Mouse (Mus musculus): ENCODE results near the gene Reps2. TPM values are rescaled to one million over a fixed set of nuclear protein-coding genes. Genes with fewer than 3 reads are reported as not detected.

The Reps2 gene
- polyA plus RNA-seq, 1 experiment from 2014 or later, result 0.80 TPM

DNA sequence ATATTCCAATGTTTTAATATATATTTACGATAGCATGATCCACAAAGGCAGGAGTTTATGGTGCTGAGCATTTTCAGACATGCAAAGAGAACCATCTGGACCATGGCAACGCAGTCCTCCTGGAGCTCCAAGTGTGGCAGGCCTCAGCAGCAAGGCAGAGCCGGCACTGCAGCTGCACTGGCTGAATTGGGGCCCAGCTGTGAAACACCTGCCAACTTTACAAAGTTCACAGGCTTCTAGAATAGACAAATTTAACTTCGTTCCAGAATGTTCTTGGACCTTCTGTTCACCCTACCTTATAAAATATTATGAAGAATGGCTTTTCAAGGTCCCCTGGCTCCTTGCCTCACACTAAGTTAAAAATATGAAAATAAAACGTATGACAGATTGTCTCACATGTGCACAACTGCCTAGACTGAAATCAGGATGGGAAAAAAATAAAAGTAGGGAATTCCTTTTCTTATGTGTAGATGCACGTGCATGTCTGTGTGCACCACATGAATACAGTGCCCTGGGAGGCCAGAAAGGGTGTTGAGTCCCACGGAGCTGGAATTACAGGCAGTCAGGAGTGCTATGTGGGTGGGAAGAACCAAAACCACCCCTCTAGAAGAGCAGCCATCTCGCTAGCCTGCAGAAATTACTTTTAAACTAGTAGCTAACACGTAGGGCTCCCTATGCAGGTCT, 121.5 kb downstream of the Reps2 start:
- H3K4me3 ChIP-seq (ENCODE audit: low read length), result no peak overlapping the region
- H3K9me3 ChIP-seq (ENCODE audit: control insufficient read depth, low read length), result no peaks in the 10 kb centered on the region
- H3K4me2 ChIP-seq (ENCODE audit: low read depth, low read length), result no peak overlapping the region
- peaks cover 9% of the 10 kb centered on the region for H3K27me3 ChIP-seq (ENCODE audit: control insufficient read depth, insufficient read depth, low read depth, low read length)
- no peaks in the 10 kb centered on the region for H3K36me3 ChIP-seq (ENCODE audit: control insufficient read depth, insufficient read depth, low read length)
- no peak for ATAC-seq (ENCODE audit: low read depth)
- no peak overlapping the region for H3K27ac ChIP-seq (ENCODE audit: low read length)
- WGBS, result 48% methylated on average over 9 of the region's 9 CpGs
- no peak overlapping the region for H3K9ac ChIP-seq (ENCODE audit: low read length)
- H3K4me1 ChIP-seq (replicated peaks; ENCODE audit: control insufficient read depth, insufficient read depth, low read length), result no peaks in the 10 kb centered on the region

DNA sequence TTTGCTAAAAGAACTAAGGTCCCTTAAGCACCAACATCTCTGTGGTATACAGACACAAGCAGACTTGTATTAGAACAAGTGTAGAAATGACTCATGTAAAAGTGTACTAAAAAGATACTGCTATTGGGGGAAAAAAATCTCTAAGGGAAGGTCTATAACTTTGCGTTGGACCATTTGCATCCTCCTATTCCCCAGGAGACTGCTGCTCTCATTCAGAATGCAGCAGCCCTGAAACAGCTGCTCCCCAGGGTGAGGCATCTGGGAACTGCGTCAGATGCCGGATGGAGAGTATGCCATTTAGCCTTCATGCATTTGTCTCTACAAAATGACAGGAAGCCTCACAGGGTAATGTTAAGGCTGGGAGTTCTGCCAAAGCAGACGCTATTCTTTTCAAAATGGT, 122.3 kb downstream of the Reps2 start:
- no peaks in the 10 kb centered on the region for H3K9me3 ChIP-seq (ENCODE audit: control insufficient read depth, low read length)
- peak; percentile 68 for ATAC-seq (ENCODE audit: low read depth)
- peaks cover 9% of the 10 kb centered on the region for H3K27me3 ChIP-seq (ENCODE audit: control insufficient read depth, insufficient read depth, low read depth, low read length)
- H3K9ac ChIP-seq (ENCODE audit: low read length), result no peak overlapping the region
- 35% methylated on average over 4 of the region's 4 CpGs for WGBS
- H3K4me3 ChIP-seq (ENCODE audit: low read length), result no peak overlapping the region
- no peak overlapping the region for H3K4me2 ChIP-seq (ENCODE audit: low read depth, low read length)
- no peak overlapping the region for H3K27ac ChIP-seq (ENCODE audit: low read length)
- H3K36me3 ChIP-seq (ENCODE audit: control insufficient read depth, insufficient read depth, low read length), result no peaks in the 10 kb centered on the region
- H3K4me1 ChIP-seq (replicated peaks; ENCODE audit: control insufficient read depth, insufficient read depth, low read length), result no peaks in the 10 kb centered on the region

DNA sequence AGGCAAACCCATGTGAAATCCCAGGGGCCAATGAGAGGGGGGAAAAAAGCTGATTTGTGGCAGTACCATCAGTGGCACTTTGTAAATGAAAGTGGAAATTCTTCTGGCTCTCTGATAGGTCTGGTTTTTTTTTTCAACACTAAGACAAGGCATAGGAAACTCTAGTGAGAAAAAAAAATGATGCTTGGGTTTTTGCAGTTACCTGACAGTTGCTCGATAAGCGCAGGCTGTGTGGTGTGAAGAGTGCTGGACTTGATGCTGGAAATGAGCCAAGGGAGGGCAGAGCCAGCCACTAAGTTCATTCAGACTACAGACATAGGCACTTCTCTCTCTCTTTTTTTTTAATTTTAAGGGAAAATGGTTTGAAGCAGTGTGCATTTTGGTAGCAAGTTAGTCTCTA, 123.1 kb downstream of the Reps2 start:
- H3K27me3 ChIP-seq (ENCODE audit: control insufficient read depth, insufficient read depth, low read depth, low read length), result peaks cover 5% of the 10 kb centered on the region
- no peak for ATAC-seq (ENCODE audit: low read depth)
- H3K27ac ChIP-seq (ENCODE audit: low read length), result no peak overlapping the region
- H3K4me2 ChIP-seq (ENCODE audit: low read depth, low read length), result no peak overlapping the region
- H3K9ac ChIP-seq (ENCODE audit: low read length), result no peak overlapping the region
- no peaks in the 10 kb centered on the region for H3K4me1 ChIP-seq (replicated peaks; ENCODE audit: control insufficient read depth, insufficient read depth, low read length)
- no peaks in the 10 kb centered on the region for H3K36me3 ChIP-seq (ENCODE audit: control insufficient read depth, insufficient read depth, low read length)
- H3K4me3 ChIP-seq (ENCODE audit: low read length), result no peak overlapping the region
- WGBS, result 36% methylated on average over 2 of the region's 2 CpGs
- no peaks in the 10 kb centered on the region for H3K9me3 ChIP-seq (ENCODE audit: control insufficient read depth, low read length)

DNA sequence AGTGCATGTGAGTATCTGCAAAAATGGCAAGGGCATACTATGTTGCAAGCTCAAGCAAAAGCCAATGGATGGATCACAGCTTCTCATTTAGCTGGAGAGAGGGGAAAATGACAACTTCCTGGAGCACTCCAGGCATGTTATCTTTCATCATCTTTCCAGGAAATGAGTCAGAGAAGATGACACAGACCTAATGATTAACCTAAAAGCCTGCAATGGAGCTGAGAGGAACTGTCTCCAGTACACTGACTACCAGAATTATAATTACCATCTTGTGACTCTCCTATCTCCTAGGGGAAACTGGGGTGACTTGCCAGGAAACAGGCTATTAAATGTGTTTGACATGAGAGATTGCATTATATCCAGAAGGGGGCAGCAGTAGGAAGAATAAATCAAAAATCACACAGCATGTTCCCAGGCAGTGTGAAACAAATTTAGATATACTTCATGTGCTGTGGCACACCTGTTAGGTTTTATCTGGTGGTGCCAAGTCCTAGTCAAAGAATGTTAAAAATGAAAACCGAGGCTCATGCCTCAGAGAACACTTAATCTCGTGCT, 132.9 kb downstream of the Reps2 start:
- H3K4me2 ChIP-seq (ENCODE audit: low read depth, low read length), result no peak overlapping the region
- H3K9ac ChIP-seq (ENCODE audit: low read length), result no peak overlapping the region
- no peak overlapping the region for H3K27ac ChIP-seq (ENCODE audit: low read length)
- H3K27me3 ChIP-seq (ENCODE audit: control insufficient read depth, insufficient read depth, low read depth, low read length), result no peaks in the 10 kb centered on the region
- H3K4me3 ChIP-seq (ENCODE audit: low read length), result no peak overlapping the region
- no peaks in the 10 kb centered on the region for H3K9me3 ChIP-seq (ENCODE audit: control insufficient read depth, low read length)
- 44% methylated on average over 2 of the region's 2 CpGs for WGBS
- H3K4me1 ChIP-seq (replicated peaks; ENCODE audit: control insufficient read depth, insufficient read depth, low read length), result no peaks in the 10 kb centered on the region
- no peak for ATAC-seq (ENCODE audit: low read depth)
- no peaks in the 10 kb centered on the region for H3K36me3 ChIP-seq (ENCODE audit: control insufficient read depth, insufficient read depth, low read length)

DNA sequence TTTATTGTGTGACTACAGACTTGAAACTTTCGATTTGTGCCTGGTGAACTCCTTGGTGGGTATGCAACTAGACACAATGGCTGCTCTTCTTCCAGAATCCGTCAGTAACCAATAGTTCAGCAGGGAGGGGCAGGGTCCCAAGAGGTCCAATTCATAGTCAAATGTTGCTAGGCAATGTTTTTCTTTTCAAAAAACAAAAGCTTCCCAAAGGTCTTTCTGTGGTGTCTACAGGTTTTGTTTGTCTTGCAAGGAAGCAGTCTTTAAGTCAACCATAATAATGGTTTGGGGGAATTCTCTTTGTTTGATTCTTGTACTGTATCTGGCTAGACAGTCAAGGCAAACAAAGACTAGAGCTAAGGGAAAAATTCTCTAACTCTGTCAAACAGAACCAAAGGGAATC, 138.3 kb downstream of the Reps2 start:
- 64% methylated on average over 2 of the region's 2 CpGs for WGBS

DNA sequence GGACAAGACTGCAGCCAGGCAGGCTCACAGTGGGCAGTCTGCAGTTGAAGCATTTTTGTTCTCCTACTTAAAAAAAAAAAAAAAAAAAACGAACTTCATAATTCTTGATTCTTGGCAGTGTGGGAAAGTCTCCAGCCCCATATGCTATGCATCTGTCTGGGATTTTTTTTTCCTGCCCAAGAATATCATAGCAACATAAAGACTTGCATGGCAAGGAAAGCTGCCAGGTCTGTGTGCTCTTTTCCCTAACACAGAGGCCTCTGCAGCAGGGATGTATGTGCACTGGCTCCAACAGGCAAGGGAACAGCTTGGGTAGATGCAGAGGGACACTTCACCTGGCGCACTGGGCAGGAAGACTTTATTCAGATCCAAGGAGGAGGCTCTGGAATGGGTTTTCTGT, 140.0 kb downstream of the Reps2 start:
- Histone ChIP-seq H3K27me3 (ENCODE audit: control insufficient read depth, insufficient read depth, low read depth, low read length) (peaks cover 2% of the 10 kb centered on the region; the same call in 1 of the 2 replicates), H3K9me3 (ENCODE audit: control insufficient read depth, low read length) (no peaks in the 10 kb centered on the region), H3K27ac (ENCODE audit: low read length) (no peak overlapping the region), H3K4me2 (ENCODE audit: low read depth, low read length) (no peak overlapping the region), H3K4me1 (replicated peaks; ENCODE audit: control insufficient read depth, insufficient read depth, low read length) (no peaks in the 10 kb centered on the region), H3K9ac (ENCODE audit: low read length) (no peak overlapping the region), H3K36me3 (ENCODE audit: control insufficient read depth, insufficient read depth, low read length) (no peaks in the 10 kb centered on the region), H3K4me3 (ENCODE audit: low read length) (no peak overlapping the region)
- WGBS, result 55% methylated on average over 2 of the region's 2 CpGs
- no peak for ATAC-seq (ENCODE audit: low read depth)

More for the DNA sequence above, 138.3 kb downstream of the Reps2 start:
- Histone ChIP-seq H3K9me3 (ENCODE audit: control insufficient read depth, low read length) (no peaks in the 10 kb centered on the region), H3K27me3 (ENCODE audit: control insufficient read depth, insufficient read depth, low read depth, low read length) (peaks cover 2% of the 10 kb centered on the region; the same call in 1 of the 2 replicates), H3K36me3 (ENCODE audit: control insufficient read depth, insufficient read depth, low read length) (no peaks in the 10 kb centered on the region), H3K27ac (ENCODE audit: low read length) (no peak overlapping the region), H3K9ac (ENCODE audit: low read length) (no peak overlapping the region), H3K4me2 (ENCODE audit: low read depth, low read length) (no peak overlapping the region), H3K4me1 (replicated peaks; ENCODE audit: control insufficient read depth, insufficient read depth, low read length) (no peaks in the 10 kb centered on the region), H3K4me3 (ENCODE audit: low read length) (no peak overlapping the region)
- ATAC-seq (ENCODE audit: low read depth), result no peak

DNA sequence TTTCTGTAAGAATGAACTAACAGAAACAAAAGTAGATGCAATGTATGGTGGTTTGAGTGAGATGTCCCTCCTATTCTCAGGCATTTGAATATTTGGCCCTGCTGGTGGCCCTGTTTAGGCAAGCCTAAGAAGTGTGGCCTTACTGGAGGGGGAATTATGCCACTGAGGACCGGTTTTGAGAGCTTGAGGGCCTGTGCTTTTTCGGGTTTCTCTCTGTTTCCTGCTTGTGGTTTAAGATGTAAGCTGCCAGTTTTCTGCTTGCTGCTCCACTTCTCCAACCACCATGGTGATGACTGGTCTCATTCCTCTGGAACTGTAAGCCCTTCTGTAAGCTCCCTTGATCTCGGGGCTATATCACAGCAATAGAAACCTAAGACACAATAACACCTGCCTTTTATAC, 142.5 kb downstream of the Reps2 start:
- Histone ChIP-seq H3K4me3 (ENCODE audit: low read length) (no peak overlapping the region), H3K9me3 (ENCODE audit: control insufficient read depth, low read length) (no peaks in the 10 kb centered on the region), H3K9ac (ENCODE audit: low read length) (no peak overlapping the region), H3K36me3 (ENCODE audit: control insufficient read depth, insufficient read depth, low read length) (no peaks in the 10 kb centered on the region), H3K27ac (ENCODE audit: low read length) (no peak overlapping the region), H3K4me1 (replicated peaks; ENCODE audit: control insufficient read depth, insufficient read depth, low read length) (no peaks in the 10 kb centered on the region), H3K4me2 (ENCODE audit: low read depth, low read length) (no peak overlapping the region), H3K27me3 (ENCODE audit: control insufficient read depth, insufficient read depth, low read depth, low read length) (peaks cover 2% of the 10 kb centered on the region; the same call in 1 of the 2 replicates)
- 70% methylated on average over 3 of the region's 3 CpGs for WGBS
- ATAC-seq (ENCODE audit: low read depth), result no peak

DNA sequence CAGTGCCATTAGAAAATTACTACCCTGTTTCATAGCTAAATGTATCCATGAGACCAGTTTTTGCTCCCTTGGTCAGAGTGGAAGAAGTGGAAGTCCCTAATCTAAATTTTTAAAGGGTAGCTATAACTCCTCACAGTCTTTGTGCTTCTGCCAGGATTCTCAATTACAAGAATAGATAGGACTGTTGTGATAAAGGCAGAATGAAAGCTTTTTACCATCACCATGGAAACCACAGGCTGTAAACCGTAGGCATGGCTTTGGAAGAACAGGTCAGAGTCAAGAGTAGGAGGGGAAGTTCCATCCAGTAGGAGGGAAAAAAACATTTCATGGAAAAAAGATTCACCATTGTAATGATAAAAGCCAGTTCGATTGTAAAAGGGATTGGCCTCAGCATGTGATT, 147.0 kb downstream of the Reps2 start:
- Histone ChIP-seq H3K9ac (ENCODE audit: low read length) (no peak overlapping the region), H3K9me3 (ENCODE audit: control insufficient read depth, low read length) (no peaks in the 10 kb centered on the region), H3K4me2 (ENCODE audit: low read depth, low read length) (no peak overlapping the region), H3K4me3 (ENCODE audit: low read length) (no peak overlapping the region), H3K27me3 (ENCODE audit: control insufficient read depth, insufficient read depth, low read depth, low read length) (no peaks in the 10 kb centered on the region; the same call in 1 of the 2 replicates), H3K36me3 (ENCODE audit: control insufficient read depth, insufficient read depth, low read length) (no peaks in the 10 kb centered on the region), H3K27ac (ENCODE audit: low read length) (no peak overlapping the region), H3K4me1 (replicated peaks; ENCODE audit: control insufficient read depth, insufficient read depth, low read length) (no peaks in the 10 kb centered on the region)
- 58% methylated on average over 2 of the region's 2 CpGs for WGBS
- no peak for ATAC-seq (ENCODE audit: low read depth)

DNA sequence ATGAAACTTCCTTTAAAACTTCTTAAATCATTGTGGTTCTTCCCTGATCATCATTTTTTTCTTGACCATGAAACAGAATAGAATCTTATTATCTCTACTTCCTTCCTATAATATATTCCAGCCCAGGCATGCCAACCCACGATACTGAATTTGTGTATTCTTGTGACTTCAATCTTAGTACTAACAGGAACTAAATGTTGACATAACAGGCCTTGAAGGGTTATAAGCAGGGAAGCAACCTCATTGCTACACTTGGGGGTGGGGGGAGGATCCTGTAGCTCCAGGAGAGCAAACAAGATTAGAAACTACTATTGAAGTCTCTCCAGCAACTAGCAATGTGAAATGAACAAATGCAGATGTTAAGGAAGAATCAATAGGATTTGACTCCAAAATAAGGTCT, 154.8 kb downstream of the Reps2 start:
- no peaks in the 10 kb centered on the region for H3K9me3 ChIP-seq (ENCODE audit: control insufficient read depth, low read length)
- H3K36me3 ChIP-seq (ENCODE audit: control insufficient read depth, insufficient read depth, low read length), result no peaks in the 10 kb centered on the region
- H3K9ac ChIP-seq (ENCODE audit: low read length), result no peak overlapping the region
- no peaks in the 10 kb centered on the region; the same call in 1 of the 2 replicates for H3K27me3 ChIP-seq (ENCODE audit: control insufficient read depth, insufficient read depth, low read depth, low read length)
- no peaks in the 10 kb centered on the region for H3K4me1 ChIP-seq (replicated peaks; ENCODE audit: control insufficient read depth, insufficient read depth, low read length)
- 29% methylated on average over 1 of the region's 1 CpGs for WGBS
- no peak overlapping the region for H3K27ac ChIP-seq (ENCODE audit: low read length)
- H3K4me3 ChIP-seq (ENCODE audit: low read length), result no peak overlapping the region
- no peak for ATAC-seq (ENCODE audit: low read depth)
- no peak overlapping the region for H3K4me2 ChIP-seq (ENCODE audit: low read depth, low read length)
